Mouse (Mus musculus) heart, embryonic 11.5 days (tissue): ENCODE data around the gene Krt15. TPM values are rescaled to one million over a fixed set of nuclear protein-coding genes. Genes with fewer than 3 reads are reported as not detected.

Experiments
- ATAC-seq: fragments of 200-750 bp; cut with Nextera tagmentation; replicated peaks from 2 replicates; pipeline ENCODE4 v1.8.0; 2017; ENCODE audit warnings: moderate library complexity; ENCODE audit not compliant: insufficient number of reproducible peaks, low FRiP score, low TSS enrichment
- H3K27ac ChIP-seq: fragments of 300-500 bp; sonication (generic); 2 replicates; pipeline ENCODE4 v1.5.1; 2014; ENCODE audit warnings: mild to moderate bottlenecking, low read depth, low read length
- H3K27me3 ChIP-seq: fragments of 300-500 bp; sonication (generic); 2 replicates; pipeline ENCODE4 v1.6.1; 2014; ENCODE audit warnings: mild to moderate bottlenecking, low read length, mixed read lengths; ENCODE audit not compliant: control insufficient read depth, insufficient read depth
- H3K36me3 ChIP-seq: fragments of 300-500 bp; sonication (generic); 2 replicates; pipeline ENCODE4 v1.6.1; 2014; ENCODE audit warnings: mild to moderate bottlenecking, low read length, moderate library complexity, mixed read lengths; ENCODE audit not compliant: control insufficient read depth, insufficient read depth
- H3K4me1 ChIP-seq: fragments of 300-500 bp; sonication (generic); 2 replicates; pipeline ENCODE4 v1.6.1; 2014; ENCODE audit warnings: low read length; ENCODE audit not compliant: control insufficient read depth, insufficient read depth
- H3K4me2 ChIP-seq: fragments of 300-500 bp; sonication (generic); 2 replicates; pipeline ENCODE4 v1.6.1; 2014; ENCODE audit warnings: mild to moderate bottlenecking, moderate library complexity
- H3K4me3 ChIP-seq: fragments of 300-500 bp; sonication (generic); 2 replicates; pipeline ENCODE4 v1.5.1; 2014; ENCODE audit warnings: low read depth, low read length
- H3K9ac ChIP-seq: fragments of 300-500 bp; sonication (generic); 2 replicates; pipeline ENCODE4 v1.6.1; 2014; ENCODE audit warnings: mild to moderate bottlenecking, low read depth, low read length, moderate library complexity
- H3K9me3 ChIP-seq: fragments of 300-500 bp; sonication (generic); replicated peaks from 2 replicates; pipeline ENCODE4 v1.6.1; 2016; ENCODE audit warnings: low read length; ENCODE audit not compliant: control insufficient read depth
- WGBS: fragments of 180-500 bp; shearing (Covaris S2); extraction: QIAGEN DNeasy Blood & Tissue Kit; methylation state at CpG from one replicate; pipeline ENCODE4 v1.1.7; 2014; ENCODE audit not compliant: insufficient replicate concordance; 5-methylcytosine and 5-hydroxymethylcytosine counted together
- polyA plus RNA-seq: library from polyadenylated mRNA; unstranded; fragments of >200 nt; fragmentation: Nextera tagmentation; extraction: Ambion mirVana; gene quantifications from 2 replicates; pipeline ENCODE4 v1.2.1, GENCODE M21; 2014

Gene Krt15
- polyA plus RNA-seq, 1 experiment from 2014 or later = 0.24 TPM

DNA sequence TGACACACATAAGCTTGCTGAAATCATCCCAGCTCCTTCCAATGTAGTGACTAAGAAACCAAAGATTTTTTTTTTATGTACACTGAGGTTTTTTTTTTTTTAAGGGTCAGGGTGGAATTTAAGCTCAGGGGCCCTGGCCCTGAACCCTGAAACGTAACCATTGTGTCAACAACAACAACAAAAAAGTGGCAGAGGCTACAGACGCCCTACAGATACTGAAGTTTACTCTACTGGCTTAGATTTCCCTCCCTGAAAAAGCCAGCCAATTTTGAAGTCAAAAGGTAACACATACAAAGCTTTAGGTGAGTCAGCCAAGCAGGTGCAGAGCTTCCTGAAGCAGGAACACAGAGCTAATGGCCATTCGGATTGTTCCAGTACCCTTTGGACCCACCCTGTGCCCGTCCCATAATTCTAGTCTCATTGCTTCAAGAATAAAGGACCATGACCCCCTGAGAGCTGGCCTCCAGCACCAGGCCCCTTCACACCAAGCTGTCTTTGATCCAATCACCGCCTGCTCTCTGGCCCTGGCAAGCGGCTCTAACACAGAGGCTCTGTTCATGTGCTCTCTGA lies 22.3 kb upstream of the Krt15 start:
- ATAC-seq = no peak
- WGBS = 74% methylated on average over 6 of the region's 6 CpGs
- H3K36me3 ChIP-seq = no peaks in the 10 kb centered on the region

DNA sequence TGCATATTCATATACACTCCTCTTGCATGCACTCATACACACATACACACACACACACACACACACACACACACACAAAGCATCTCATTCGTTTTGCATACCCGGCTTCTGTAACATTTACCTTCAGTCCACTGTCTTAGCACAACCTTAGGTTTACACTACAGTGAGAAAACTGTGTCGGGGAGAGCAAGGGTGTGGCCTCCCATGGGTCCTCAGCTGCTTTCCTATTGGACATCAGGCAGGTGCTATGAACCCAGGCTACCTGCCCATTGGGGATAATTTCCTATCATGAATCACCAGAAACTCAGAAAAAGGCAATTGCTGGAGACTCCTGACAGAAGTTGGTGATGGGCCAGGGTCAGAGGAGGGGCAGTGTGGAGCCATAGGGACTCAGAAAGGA lies 21.6 kb upstream of the Krt15 start:
- 62% methylated on average over 3 of the region's 3 CpGs for WGBS
- Histone ChIP-seq H3K27ac (no peak overlapping the region), H3K9me3 (no peaks in the 10 kb centered on the region), H3K4me2 (no peak overlapping the region), H3K4me3 (no peak overlapping the region), H3K27me3 (no peaks in the 10 kb centered on the region), H3K4me1 (0 out of 2 replicates have a peak, but pooled peaks cover 2% of the 10 kb centered on the region), H3K36me3 (no peaks in the 10 kb centered on the region), H3K9ac (no peak overlapping the region)
- ATAC-seq = no peak

More for the DNA sequence above, 22.3 kb upstream of the Krt15 start:
- H3K27ac ChIP-seq = no peak overlapping the region
- H3K4me3 ChIP-seq = no peak overlapping the region
- no peaks in the 10 kb centered on the region for H3K9me3 ChIP-seq
- no peak overlapping the region for H3K9ac ChIP-seq
- no peak overlapping the region for H3K4me2 ChIP-seq
- H3K4me1 ChIP-seq = 0 out of 2 replicates have a peak, but pooled peaks cover 2% of the 10 kb centered on the region
- H3K27me3 ChIP-seq = no peaks in the 10 kb centered on the region

DNA sequence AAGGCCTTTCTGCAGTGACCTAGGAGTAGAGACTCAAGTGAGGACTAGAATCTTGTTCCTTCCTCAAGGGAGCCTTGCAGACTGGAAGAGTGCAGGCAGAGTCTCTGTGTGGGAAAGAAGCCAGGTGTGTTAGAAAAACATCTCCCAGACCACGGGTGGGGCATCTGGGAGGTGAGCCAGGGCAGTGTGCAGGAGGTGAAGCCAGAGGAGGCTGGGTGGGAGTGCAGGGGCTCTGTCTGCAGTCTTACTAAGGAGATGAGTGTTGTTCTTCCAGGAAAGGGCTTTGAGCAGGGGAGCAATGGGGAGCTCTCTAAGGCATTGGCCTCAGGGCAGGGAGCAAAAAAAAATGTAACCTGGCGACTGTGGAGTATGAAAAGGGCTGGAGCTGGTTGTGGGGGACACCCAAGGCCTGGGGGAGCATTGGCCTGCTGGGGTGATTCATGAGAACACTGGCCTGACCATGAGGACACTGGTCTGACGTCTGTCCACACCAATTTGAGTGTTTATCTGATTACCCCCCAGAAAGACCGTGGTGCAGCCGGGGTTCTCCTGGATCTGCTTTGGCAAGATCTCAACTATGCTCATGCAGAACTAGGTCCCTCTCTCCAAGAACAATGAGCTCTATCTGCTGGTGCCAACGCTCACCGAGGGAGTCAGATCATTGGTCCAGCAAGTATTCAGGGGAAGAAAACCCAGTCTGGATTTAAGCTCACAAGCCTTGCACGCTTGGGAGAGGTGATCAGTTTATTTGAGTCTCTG lies 19.9 kb upstream of the Krt15 start:
- H3K4me1 ChIP-seq = 0 out of 2 replicates have a peak, but pooled peaks cover 2% of the 10 kb centered on the region
- no peaks in the 10 kb centered on the region for H3K36me3 ChIP-seq
- no peaks in the 10 kb centered on the region for H3K9me3 ChIP-seq
- no peak overlapping the region for H3K4me2 ChIP-seq
- no peak for ATAC-seq
- H3K4me3 ChIP-seq = no peak overlapping the region
- no peak overlapping the region for H3K27ac ChIP-seq
- WGBS = 57% methylated on average over 8 of the region's 8 CpGs
- no peaks in the 10 kb centered on the region for H3K27me3 ChIP-seq
- H3K9ac ChIP-seq = no peak overlapping the region

DNA sequence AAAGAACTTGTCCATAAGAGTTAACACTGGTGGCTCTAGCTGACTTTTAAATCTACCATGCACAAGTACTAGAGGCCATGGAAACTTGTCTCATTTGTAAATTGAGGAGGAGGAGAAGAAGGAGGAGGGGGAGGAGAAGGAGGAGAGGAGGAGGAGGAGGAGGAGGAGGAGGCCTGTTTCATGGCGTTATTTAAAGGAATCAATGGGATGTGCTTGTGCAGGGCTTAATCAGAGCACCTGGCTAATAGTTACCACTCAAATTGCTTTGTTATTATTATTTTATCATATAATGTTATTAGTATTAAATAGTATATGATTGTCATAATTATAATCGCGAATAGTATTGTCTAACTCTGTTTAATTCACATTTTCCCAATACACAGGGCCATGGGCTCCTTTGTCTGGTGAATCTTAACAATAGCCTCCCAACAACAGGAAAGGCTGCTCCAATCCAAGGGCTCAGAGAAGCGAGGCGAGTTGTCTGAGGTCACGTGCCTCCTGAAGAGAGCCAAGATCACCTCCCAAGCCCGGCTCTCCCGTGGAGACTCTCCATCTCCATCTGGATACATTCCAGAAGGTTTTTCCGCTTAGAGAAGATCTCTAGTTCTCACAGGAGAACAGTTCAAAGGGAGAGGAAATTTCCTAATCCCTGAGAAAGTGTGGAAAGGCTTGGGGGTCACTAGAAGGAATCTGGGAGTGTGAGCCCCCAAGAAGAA lies 13.0 kb upstream of the Krt15 start, which contains the start of gene Krt19:
Gene Krt19, minus strand, starts transcription at position 51 of the 716 bp plus-strand sequence.
- Histone ChIP-seq H3K27ac (no peak within 1 kb of the TSS), H3K4me2 (no peak within 1 kb of the TSS), H3K36me3 (no peaks in the 10 kb centered on the region), H3K9me3 (no peaks in the 10 kb centered on the region), H3K4me3 (no peak within 1 kb of the TSS), H3K27me3 (peaks cover 14% of the 10 kb centered on the region), H3K9ac (0 out of 2 replicates have a peak within 1 kb of the TSS, but pooled peaks have one; percentile 10), H3K4me1 (peaks cover 28% of the 10 kb centered on the region)
- 49% methylated on average over 9 of the region's 9 CpGs for WGBS
- ATAC-seq = no peak

DNA sequence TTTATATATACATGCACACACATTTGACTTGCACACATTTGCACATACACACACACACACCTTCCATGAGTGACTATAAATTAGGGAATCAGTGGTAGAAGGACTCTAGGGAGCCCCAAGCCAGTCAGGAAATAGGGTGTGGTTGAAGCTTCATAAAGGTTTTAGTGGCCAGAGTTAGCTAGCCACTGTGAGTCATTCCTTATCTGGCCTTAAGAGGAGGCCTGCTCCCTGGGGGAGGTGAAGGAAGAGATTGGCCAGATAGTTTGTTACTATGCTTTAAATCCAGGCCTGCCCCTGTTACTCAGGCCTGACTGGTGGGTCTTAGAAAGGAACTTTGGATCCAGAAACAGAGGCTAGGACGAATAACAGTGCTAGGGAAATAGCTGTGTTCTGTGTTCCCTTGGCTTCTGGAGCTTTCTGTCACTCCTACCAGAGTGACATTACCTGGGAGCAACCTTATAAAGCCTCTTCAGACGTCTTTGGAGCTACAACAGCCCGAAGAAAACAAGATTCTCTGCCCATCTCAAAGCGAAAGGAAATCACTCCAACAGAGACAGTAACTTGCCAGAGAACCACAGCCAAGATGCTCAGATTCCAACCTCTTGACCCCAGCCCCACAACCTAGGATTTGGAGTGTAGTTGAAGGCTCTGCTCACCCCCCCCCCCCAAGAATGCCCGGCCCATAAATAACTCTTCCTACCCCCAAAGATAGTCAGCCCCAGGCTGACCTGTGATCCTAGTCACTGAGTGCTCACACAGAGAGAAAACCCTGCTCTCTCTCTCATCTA lies 12.0 kb upstream of the Krt15 start:
- Histone ChIP-seq H3K27ac (no peak overlapping the region), H3K9me3 (no peaks in the 10 kb centered on the region), H3K4me2 (no peak overlapping the region), H3K4me3 (no peak overlapping the region), H3K9ac (0 out of 2 replicates have a peak overlapping the region, but pooled peaks have one; percentile 10), H3K27me3 (peaks cover 14% of the 10 kb centered on the region), H3K36me3 (no peaks in the 10 kb centered on the region), H3K4me1 (peaks cover 26% of the 10 kb centered on the region)
- ATAC-seq = no peak
- WGBS = 32% methylated on average over 5 of the region's 5 CpGs

DNA sequence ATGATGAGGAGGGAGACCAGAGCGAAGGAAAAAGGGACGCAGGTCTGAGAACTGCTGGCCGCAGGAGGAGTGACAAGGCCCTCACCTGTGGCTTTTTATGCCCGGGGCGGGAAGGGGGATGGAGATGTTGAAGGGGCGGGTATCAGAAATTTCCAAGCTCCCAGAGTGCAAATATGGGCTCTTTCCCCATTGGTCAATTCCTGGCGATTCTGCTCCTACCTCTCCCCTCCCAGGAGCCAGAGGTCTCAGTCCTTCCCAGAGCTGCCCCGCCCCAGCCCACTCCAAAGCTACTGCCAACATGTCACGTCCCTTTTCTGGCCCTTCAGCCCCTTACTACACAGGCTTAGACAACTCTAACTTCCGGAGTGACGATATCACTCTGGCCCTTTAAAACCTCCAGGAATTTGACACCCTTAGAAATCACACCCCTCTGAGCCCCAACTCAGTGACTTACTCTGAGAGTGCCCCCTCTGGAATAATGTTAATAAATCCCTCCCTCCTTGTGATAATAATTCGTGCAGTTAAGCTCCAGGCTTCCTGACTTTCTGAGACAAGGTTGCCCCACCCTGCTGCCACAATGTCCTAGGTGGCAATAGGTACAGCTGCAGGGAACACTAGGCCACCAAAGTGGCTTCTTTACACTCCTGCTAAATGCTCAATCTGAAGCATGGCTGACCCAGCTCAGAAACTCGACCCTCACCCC lies 10.3 kb upstream of the Krt15 start:
- Histone ChIP-seq H3K27ac (peak overlapping the region; percentile 54; the same call in 1 of the 2 replicates), H3K9me3 (no peaks in the 10 kb centered on the region), H3K4me2 (peak overlapping the region; percentile 78), H3K4me1 (peaks cover 26% of the 10 kb centered on the region), H3K4me3 (peak overlapping the region; percentile 44), H3K9ac (peak overlapping the region; percentile 64), H3K36me3 (no peaks in the 10 kb centered on the region), H3K27me3 (peaks cover 14% of the 10 kb centered on the region)
- WGBS = 2% methylated on average over 13 of the region's 13 CpGs
- ATAC-seq = peak; percentile 44; the same call in 1 of the 2 replicates

DNA sequence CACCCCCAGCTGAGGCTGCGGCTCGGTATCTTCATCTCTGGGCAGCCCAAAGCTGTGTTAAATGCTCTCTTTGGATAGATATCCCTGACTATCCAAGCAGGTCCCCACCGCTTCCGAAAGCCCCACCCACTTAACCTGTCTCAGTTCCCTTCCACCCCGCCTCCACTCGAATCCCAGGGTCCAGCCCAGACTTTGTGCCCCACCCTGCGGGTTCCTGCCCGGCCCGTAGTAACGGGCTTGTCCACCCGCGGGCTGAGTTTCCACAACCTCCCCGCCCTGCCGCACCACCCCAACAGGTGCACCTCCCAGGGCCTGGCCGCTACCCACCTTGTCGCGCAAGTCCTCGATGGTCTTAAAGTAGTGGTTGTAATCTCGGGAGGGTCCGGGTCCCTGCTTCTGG lies 9.4 kb upstream of the Krt15 start:
- Histone ChIP-seq H3K9me3 (no peaks in the 10 kb centered on the region), H3K36me3 (no peaks in the 10 kb centered on the region), H3K4me3 (peak overlapping the region; percentile 44), H3K27me3 (peaks cover 14% of the 10 kb centered on the region), H3K27ac (no peak overlapping the region), H3K4me1 (peaks cover 26% of the 10 kb centered on the region), H3K4me2 (peak overlapping the region; percentile 78), H3K9ac (peak overlapping the region; percentile 64)
- 2% methylated on average over 20 of the region's 20 CpGs for WGBS
- peak; percentile 40; the same call in 1 of the 2 replicates for ATAC-seq
